Mouse (Mus musculus): ENCODE data around the gene Olfr905.

- TF ChIP-seq EP300 (optimal IDR thresholded peaks at IDR 0.05), result no peak
- no peak for TF ChIP-seq CTCF (IDR thresholded peaks at IDR 0.05; ENCODE audit: low read depth)
These were observed 15.9 kb downstream of the Olfr905 start, which contains the start of gene Olfr906 for GRCm38 (mm10) chr9:38486785-38487184.

All from stomach, postnatal 0 days (tissue).